Mouse (Mus musculus) ES-Bruce4 (cell line): ENCODE measurements around the gene Cacng6. TPM values are rescaled to one million over a fixed set of nuclear protein-coding genes. Genes with fewer than 3 reads are reported as not detected.
A peak's percentile ranks its signal among the peaks of the same experiment; 100 is the strongest.

Experiments used
- H3K27ac ChIP-seq: 2 replicates; pipeline ENCODE4 v1.5.1; 2012; ENCODE audit warnings: low read length, inconsistent platforms; ENCODE audit not compliant: insufficient read depth
- H3K27me3 ChIP-seq: 2 replicates; pipeline ENCODE4 v1.6.1; 2012; ENCODE audit warnings: mild to moderate bottlenecking, low read length, inconsistent platforms; ENCODE audit not compliant: control insufficient read depth, poor library complexity, insufficient read depth, severe bottlenecking
- H3K36me3 ChIP-seq: 2 replicates; pipeline ENCODE4 v1.6.1; 2012; ENCODE audit warnings: inconsistent platforms, mild to moderate bottlenecking, low read length, moderate library complexity; ENCODE audit not compliant: control insufficient read depth, poor library complexity, insufficient read depth, severe bottlenecking
- H3K4me1 ChIP-seq: one replicate; pipeline ENCODE4 v1.8.1; 2011; ENCODE audit warnings: low read length; ENCODE audit not compliant: control insufficient read depth, insufficient read depth
- H3K4me3 ChIP-seq: 2 replicates; pipeline ENCODE4 v1.5.1; 2011; ENCODE audit warnings: low read depth, mild to moderate bottlenecking, low read length
- H3K9ac ChIP-seq: 2 replicates; pipeline ENCODE4 v1.6.1; 2012; ENCODE audit warnings: low read depth, mild to moderate bottlenecking, inconsistent platforms; ENCODE audit not compliant: poor library complexity, severe bottlenecking
- H3K9me3 ChIP-seq: replicated peaks from 2 replicates; pipeline ENCODE4 v1.6.1; 2012; ENCODE audit warnings: mild to moderate bottlenecking, low read length, inconsistent platforms; ENCODE audit not compliant: control insufficient read depth, poor library complexity, insufficient read depth, severe bottlenecking
- CTCF ChIP-seq: IDR thresholded peaks from one replicate; pipeline ENCODE4 v1.8.1; 2011; ENCODE audit warnings: low read depth, low read length
- EP300 ChIP-seq: IDR thresholded peaks from 2 replicates; pipeline ENCODE4 v1.6.1; 2011; ENCODE audit warnings: low read depth, low read length; ENCODE audit not compliant: insufficient read depth
- POLR2A ChIP-seq: IDR thresholded peaks from one replicate; pipeline ENCODE4 v1.8.1; 2011; ENCODE audit warnings: low read length; ENCODE audit not compliant: insufficient read depth
- polyA plus RNA-seq: library from polyadenylated mRNA; stranded (reverse); fragments of >200 nt; gene quantifications from 2 replicates; pipeline ENCODE4 v1.2.4, GENCODE M21; 2011; ENCODE audit warnings: low read depth; ENCODE audit not compliant: missing spikeins, insufficient read depth, insufficient read length

The Cacng6 gene
- polyA plus RNA-seq, 1 experiment = 17.6 TPM

DNA sequence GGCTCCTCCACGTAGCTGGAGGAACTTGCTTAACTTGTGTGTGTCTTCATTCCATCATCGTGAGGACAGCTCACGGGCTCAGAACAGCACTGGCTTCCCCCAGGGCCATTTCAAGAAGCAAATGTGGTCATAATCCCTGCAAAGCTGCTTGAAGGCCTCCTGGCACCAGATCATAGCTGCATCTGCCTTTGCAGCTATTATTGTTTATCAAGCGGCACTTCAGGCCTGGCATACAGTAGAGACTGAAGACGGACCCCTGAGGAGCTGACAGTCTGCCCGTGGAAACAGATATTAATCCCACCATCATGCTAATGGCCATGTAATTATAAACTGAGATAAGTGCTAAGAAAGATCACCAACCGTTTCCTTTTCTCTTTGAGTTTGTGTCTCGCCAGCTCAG is 16.5 kb downstream of the Cacng6 start:
- no peak for TF ChIP-seq POLR2A
- TF ChIP-seq EP300 = no peak
- no peak for TF ChIP-seq CTCF
- Histone ChIP-seq H3K36me3 (no peaks in the 10 kb centered on the region), H3K27ac (no peak overlapping the region), H3K9me3 (no peaks in the 10 kb centered on the region), H3K4me1 (no peaks in the 10 kb centered on the region), H3K4me3 (no peak overlapping the region), H3K9ac (no peak overlapping the region), H3K27me3 (no peaks in the 10 kb centered on the region)

DNA sequence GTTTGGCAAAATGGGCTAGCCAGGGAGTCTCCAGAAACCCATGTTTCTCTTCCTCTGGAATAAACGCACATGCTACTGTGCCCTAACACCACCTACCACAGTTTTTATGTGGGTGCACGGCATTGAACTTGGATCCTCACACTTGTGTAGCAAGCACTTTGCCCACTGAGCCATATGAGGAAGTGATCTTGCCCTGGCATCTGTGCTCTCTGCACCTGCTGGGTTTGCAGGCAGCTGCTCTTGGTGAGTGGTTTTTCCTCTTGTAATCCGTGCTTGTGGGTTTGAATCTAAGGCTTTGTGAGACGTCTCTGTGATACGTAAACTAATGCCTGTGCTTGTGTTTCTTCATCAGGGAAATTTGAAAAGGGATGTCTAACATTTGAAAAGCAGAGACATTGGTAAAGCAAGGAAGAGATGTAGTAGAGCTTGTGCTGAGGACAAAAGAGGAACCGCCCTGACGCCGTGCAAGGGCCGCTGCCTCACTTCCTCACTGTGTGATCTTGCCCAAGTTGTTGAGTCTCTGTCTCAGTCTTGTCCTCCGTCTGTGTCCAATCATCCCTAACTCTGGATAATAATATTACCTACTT is 18.6 kb downstream of the Cacng6 start:
- H3K4me1 ChIP-seq = no peaks in the 10 kb centered on the region
- H3K36me3 ChIP-seq = no peaks in the 10 kb centered on the region
- TF ChIP-seq EP300 (no peak), CTCF (no peak), POLR2A (no peak)
- no peaks in the 10 kb centered on the region for H3K27me3 ChIP-seq
- H3K9ac ChIP-seq = no peak overlapping the region
- no peak overlapping the region for H3K4me3 ChIP-seq
- no peaks in the 10 kb centered on the region for H3K9me3 ChIP-seq
- no peak overlapping the region for H3K27ac ChIP-seq

DNA sequence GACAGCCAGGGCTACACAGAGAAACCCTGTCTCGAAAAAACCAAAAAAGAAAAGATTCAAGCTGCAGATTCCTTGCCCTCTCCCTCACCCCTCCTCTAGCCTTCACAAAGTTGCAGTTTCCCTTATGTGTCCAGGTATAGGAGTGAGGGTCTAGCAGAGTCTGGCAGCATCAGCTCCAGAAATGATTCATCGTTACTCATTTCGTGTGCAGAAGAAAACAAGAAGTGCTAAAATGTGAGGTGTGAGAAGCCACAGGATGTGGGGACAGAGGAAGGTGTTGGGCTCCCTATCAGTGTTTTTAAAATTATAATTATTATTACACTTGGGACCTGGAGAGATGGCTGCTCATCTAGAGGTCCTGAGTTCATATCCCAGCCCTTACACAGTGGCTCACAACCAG is 20.7 kb downstream of the Cacng6 start:
- Histone ChIP-seq H3K4me1 (no peaks in the 10 kb centered on the region), H3K9ac (no peak overlapping the region), H3K27ac (no peak overlapping the region), H3K36me3 (no peaks in the 10 kb centered on the region), H3K4me3 (no peak overlapping the region), H3K27me3 (no peaks in the 10 kb centered on the region), H3K9me3 (no peaks in the 10 kb centered on the region)
- TF ChIP-seq EP300 = no peak
- no peak for TF ChIP-seq POLR2A
- no peak for TF ChIP-seq CTCF

- peaks cover 2% of the 10 kb centered on the region for H3K4me1 ChIP-seq
- H3K9me3 ChIP-seq = no peaks in the 10 kb centered on the region
- no peak overlapping the region for H3K27ac ChIP-seq
- H3K36me3 ChIP-seq = no peaks in the 10 kb centered on the region
- TF ChIP-seq EP300 (no peak), CTCF (no peak), POLR2A (no peak)
- no peaks in the 10 kb centered on the region for H3K27me3 ChIP-seq
- no peak overlapping the region for H3K4me3 ChIP-seq
- H3K9ac ChIP-seq = no peak overlapping the region
These were observed 22.6 kb downstream of the Cacng6 start for GRCm38 (mm10) chr7:3446584-3446983.

GRCm38 (mm10) chr7:3447026-3447425 is 23.0 kb downstream of the Cacng6 start:
- Histone ChIP-seq H3K9me3 (no peaks in the 10 kb centered on the region), H3K36me3 (no peaks in the 10 kb centered on the region), H3K27ac (no peak overlapping the region), H3K4me1 (peaks cover 3% of the 10 kb centered on the region), H3K9ac (no peak overlapping the region), H3K4me3 (no peak overlapping the region), H3K27me3 (no peaks in the 10 kb centered on the region)
- TF ChIP-seq POLR2A = no peak
- no peak for TF ChIP-seq EP300
- TF ChIP-seq CTCF = no peak

DNA sequence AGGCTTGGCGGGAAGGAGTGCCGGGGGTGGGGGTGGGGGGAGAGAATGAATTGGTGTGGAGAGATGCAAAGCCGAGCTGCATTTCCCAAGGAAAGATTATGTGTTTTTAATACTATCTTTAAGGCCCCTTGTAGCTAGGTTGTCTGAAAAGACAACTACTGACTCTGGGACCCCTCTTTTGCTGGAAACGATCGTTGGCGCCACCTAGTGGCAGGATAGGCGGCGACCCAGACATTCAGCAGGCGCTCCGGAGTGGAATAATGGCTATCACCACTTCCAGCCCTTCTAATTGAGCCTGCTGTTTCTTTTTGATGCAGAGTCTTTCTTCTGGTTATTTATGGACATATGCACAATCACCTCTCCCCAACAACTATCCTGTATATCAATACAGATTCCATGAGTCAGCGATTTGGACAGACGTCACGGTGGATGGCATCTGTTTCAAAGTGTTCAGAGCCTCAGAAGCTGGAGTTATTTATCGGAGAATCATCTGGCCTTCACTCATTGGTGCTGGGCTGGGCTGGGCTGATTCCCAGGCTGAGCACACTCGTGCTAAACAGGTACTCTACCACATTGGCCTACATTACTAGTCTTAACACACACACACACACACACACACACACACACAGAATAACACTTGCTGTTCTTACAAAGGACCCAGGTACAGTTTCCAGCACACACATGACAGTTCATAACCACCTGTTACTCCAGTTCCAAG is 24.9 kb downstream of the Cacng6 start:
- H3K9ac ChIP-seq = no peak overlapping the region
- H3K4me3 ChIP-seq = no peak overlapping the region
- H3K4me1 ChIP-seq = peaks cover 3% of the 10 kb centered on the region
- no peaks in the 10 kb centered on the region for H3K36me3 ChIP-seq
- H3K27ac ChIP-seq = no peak overlapping the region
- H3K9me3 ChIP-seq = no peaks in the 10 kb centered on the region
- no peaks in the 10 kb centered on the region for H3K27me3 ChIP-seq
- TF ChIP-seq CTCF = peak; percentile 77
- TF ChIP-seq POLR2A = no peak
